Mouse (Mus musculus) megakaryocyte, embryonic 14.5 days (primary cell): ENCODE measurements at regions not wholly inside any gene's neighbourhood (a gene's known extent, or its start where the extent isn't known, plus 50 kb on each side); places are given as distances from the start of the nearest gene placed in this dataset.

Experiments used
- FLI1 ChIP-seq: IDR thresholded peaks from 2 replicates; pipeline ENCODE4 v1.6.1; 2012; ENCODE audit warnings: low read length, inconsistent platforms, mixed read lengths
- GATA1 ChIP-seq: IDR thresholded peaks from 3 replicates; pipeline ENCODE4 v1.6.1; 2012; ENCODE audit warnings: mixed read lengths, low read length, inconsistent platforms, borderline replicate concordance

DNA sequence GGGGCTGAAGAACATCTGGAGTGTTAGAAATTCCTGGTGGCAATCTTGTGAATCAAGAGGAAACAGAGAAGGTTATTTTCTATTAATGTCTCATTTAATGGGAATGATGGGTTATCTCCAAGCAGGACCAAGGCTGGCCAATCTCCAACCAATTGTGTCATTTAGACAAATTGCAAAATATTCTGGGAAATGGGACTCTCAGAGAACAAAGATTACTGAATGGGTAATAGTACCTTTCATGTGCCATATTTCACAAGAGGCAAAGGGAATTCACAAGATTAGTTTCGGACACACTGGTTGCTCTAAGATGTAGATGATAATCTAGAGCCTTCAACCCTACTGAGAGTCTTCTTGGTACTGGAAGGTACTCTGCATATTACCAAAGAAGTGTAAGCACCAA, 155.3 kb downstream of the Csl start:
- TF ChIP-seq GATA1 (no peak), FLI1 (no peak)
